Mouse (Mus musculus): Measurements from ENCODE around the gene Ttc27.

DNA sequence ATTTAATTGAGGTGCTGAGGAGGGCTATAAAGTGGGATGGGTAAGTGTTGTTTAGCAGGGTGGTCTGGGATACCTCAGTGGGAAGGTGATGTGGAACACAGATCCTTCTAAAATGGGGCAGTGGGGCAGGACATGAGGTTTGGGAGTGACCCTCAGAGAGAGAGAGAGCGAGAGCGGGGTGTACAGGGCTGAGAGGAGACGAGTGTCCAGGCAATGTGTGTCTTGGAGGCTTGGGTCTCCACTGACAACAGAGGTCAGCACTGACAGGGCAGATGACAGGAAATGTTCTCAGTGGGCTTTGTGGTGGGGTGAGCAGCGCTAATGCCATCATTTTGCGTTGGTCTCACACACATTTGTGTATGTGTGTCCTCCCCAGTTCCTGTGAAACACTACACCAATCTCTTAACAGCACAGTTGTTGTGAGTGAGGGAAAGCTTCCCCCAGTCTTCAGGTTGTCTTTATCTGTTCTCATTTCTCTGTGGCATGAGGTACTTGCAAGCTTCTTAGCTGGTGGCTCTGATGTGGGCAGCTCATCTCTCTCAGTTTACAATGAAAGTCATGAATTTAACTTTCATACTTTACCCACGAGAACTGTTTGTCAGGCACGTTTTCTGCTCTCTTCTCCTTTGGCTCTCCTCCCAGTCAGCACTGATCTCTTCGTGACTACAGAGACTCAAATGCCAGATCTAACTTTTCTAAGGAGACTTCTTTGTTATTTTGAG is 35.5 kb downstream of the Ttc27 start:
- TF ChIP-seq TCF12 (IDR thresholded peaks at IDR 0.05; ENCODE audit: low read depth, low read length) = no peak
- TF ChIP-seq CHD2 (IDR thresholded peaks at IDR 0.05; ENCODE audit: low read length) = no peak
- TF ChIP-seq EP300 (IDR thresholded peaks at IDR 0.05; ENCODE audit: low read length) = no peak
- no peak for TF ChIP-seq MAX (IDR thresholded peaks at IDR 0.05; ENCODE audit: low read length)
- TF ChIP-seq ZKSCAN1 (IDR thresholded peaks at IDR 0.05; ENCODE audit: borderline replicate concordance, low read depth, low read length) = no peak
- TF ChIP-seq MAFK (IDR thresholded peaks at IDR 0.05; ENCODE audit: insufficient replicate concordance, low read length) = no peak
- no peak for TF ChIP-seq CHD1 (IDR thresholded peaks at IDR 0.05; ENCODE audit: low read depth, low read length)
- TF ChIP-seq ETS1 (conservative IDR thresholded peaks at IDR 0.05; ENCODE audit: low read depth, low read length) = no peak

All from CH12.LX (cell line).